Mouse (Mus musculus) B cell, adult 2 months (primary cell): Measurements from ENCODE around the gene Pcolce.
"Not testable (repeated sequence)": the region's sequence is repeated elsewhere in the genome, so short reads cannot be mapped to it uniquely, and the experiment has no call there.

Experiments used
- DNase-seq, 2 experiments: peaks; one replicate each; pipeline ENCODE4 v3.0.0; 2022

Gene Pcolce

DNA sequence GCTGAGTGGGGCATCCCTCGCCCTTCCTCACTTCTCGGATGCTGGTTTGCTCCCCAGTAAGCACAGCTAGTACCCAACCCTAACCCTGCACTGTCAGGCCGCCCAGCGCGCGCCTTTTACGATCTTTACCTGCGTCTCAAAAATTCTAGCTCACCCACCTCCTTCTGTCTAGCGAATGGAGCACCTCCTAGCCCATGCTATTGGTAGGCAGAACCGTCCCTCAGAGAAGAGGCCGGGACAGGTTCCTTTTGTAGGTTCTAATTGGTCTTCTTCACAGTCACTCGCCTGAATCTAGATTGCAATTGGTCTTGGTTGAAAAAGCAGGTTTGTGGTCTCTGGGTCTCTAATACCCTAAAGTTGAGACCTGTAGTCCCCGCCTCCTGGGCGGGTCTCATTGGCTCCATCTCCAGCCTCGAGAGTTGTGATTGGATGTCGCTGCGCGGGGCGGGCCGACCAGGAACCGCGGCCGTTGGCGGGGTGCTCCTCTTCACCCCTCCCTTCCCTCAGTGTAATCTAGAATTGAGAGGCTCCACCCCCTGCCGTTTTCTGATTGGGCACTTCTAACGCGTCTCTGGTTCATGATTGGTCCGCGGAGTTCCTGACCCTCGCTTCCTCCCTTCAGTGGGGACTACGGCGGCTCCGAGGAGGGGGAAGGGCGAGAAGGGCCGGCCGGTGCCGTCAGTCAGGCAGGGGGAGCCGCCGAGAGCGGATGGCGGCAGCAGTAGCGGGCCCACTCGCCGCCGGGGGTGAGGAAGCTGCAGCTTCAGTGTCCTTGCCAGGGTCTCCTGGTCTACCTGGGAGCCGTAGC lies 15.1 kb upstream of the Pcolce start, which contains the start of the genes Fbxo24, Lrch4 and Gm20605:
Gene Fbxo24 (minus strand): TSS at position 505 of the 808 bp plus-strand sequence.
Gene Lrch4 (plus strand): TSS at position 624 of the 808 bp plus-strand sequence.
Gene Gm20605 (plus strand): TSS at position 678 of the 808 bp plus-strand sequence.
- DNase-seq = peak; percentile 97 to 99

DNA sequence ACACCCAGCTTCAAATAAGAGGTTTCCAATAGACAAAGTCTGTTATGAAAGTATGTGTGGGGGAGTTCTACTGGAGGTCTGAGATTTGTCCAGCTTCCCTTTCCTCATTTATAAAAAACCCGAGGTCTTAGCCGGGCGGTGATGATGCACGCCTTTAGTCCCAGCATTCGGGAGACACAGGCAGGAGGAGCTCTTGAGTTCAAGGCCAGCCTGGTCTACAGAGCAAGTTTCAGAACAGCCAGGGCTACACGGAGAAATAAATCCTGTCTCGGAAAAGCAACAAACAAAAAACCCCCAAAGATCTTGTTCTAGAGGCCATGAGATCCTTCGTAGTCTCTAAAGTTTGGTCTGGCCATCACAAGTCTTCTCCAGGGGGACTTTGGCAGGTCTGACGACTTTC lies 14.4 kb upstream of the Pcolce start:
- DNase-seq = no peak

DNA sequence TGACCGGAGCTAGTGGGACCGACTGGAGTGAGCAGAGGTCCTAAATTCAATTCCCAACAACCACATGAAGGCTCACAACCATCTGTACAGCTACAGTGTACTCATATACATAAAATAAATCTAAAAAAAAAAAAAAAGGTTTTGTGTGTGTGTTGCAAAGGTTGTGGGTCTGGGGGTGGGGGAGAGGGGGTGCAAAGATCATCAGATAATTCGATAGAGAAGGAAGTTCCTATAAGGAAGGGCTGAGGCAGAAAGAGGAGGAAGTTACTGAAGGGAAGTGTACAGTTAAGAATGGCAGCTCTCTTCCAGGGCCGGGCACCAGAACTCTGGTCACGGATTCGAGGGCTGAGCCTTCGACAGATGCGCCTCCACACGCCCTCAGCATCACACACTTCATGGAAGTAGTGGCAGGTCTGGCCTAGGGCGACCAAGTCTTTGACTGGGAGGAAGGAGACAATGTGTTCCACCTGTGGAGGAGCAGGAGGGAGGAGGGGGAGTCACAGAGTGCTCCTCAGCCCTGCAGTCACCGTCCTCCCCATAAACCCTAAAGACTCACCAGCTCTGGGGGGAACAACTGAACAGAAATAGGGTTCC lies 10.4 kb upstream of the Pcolce start:
- no peak for DNase-seq

DNA sequence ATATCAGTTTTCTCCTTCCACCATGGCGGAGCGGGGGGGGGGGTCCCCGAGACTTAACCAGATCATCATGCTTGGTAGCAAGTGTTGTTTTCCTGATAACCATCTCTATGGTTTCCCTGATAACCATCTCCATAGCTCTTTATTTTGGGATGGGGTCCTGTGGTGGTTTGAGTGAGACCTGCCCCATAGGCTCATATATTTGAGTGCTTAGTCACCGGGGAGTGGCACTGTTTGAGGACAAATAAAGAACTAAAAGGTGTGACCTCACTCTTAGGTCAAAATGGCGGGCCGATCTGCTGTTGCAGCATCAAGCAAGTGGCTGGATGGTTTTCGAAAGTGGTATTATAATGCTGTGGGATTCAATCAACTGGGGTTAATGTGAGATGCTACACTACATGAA lies 1.8 kb upstream of the Pcolce start:
- DNase-seq = no peak

DNA sequence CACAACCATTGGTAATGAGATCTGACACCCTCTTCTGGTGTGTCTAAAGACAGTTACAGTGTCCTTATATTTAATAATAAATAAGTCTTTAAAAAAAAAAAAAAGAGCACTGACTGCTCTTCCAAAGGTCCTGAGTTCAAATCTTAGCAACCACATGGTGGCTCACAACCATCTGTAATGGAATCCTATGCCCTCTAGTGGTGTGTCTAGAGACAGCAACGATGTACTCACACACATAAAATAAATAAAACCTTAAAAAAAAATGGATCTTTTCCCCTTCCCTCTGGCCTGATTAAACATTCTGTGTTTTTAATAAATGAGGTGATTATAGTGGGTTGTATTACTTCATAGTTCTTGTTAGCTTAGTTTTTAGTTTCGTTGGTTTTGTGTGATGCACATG lies 1.3 kb upstream of the Pcolce start:
- not testable (repeated sequence) for DNase-seq

DNA sequence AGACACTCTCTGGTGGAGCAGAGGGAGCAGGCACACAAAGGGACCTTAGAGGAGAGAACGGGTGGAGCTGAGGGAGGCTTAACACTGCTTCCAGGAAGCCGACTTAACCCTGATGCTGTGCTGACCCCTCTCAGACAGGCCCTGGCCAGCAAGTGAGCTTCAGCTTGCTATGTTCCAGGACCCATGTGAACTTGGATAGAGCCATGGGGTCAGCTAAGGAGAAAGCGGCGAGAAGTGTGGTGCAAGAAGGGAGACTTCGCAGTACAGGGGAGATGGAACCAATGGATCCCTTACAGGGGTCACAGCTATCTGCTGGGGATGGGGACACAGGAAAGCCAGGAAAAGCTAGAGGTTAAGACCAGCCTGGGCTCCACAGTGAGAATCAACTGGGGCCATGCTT lies 508 bp downstream of the Pcolce start:
- no peak for DNase-seq

DNA sequence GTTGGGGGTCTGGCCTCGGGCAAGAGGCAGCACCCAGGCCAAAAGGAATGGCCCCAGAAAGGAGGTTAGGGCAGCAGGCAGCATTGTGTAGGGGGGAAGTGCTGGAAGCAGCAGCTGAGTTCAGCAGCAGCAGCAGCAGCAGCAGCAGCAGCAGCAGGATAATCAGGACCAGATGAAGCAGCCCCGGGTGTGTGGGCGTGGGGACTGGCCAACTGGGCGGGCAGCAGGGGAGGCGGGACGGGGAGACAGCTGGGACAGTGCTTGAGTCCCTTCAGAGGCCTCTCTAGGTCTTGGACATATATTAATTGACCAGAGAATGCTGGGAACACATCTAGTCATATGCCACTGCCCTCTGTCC lies 2.4 kb downstream of the Pcolce start:
- DNase-seq = no peak

DNA sequence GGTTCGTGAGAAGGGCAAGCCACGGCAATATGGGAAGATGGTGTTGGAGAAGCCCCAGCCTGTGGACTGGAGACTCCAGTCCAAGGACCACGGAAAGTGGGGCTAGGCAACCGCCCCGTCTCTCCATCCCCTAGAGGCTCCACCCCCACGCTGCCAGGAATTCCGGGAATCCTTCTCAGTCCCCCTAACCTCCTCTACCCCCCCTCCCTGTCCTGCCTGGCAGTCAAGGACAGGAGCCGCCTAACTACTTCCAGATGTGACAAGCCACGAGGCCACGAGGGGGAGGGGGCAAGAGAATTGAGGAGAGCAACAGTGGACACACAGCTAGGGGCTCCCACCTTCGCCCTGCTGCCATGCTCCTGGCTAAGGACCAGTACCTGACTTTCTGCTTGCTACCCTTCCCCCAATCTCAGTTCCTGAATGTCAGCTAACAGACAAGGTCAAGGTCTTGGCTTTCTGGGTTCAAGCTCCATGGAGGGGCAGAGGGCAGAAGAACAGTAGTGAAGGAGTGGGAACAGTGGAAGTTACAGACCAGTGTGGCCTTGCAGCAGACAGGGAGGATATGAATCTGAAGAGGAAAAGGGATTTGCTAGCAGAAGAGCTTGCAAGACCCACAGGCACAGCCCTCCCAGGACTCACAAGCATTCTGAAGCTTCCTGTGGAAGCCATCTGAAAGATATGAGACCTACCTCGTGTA lies 2.9 kb downstream of the Pcolce start:
- no peak for DNase-seq

DNA sequence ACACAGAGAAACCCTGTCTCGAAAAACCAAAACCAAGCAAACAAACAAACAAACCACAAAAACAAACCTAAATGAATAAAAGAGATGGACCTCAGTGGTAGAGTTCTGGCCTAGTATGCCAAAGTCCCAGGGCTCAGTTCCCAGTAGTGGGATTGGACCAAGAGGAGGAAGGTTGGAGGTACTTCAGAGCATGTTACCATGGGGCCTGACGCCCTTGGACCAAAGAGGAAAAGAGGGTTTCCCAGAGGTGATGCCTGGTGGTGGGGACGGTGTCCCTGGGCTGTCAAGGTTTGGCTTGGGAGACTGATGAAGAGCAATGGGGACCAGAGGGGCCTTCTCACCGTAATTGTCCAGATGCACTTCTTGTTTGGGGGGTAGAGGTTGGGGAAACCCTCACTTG lies 3.5 kb downstream of the Pcolce start:
- no peak for DNase-seq

DNA sequence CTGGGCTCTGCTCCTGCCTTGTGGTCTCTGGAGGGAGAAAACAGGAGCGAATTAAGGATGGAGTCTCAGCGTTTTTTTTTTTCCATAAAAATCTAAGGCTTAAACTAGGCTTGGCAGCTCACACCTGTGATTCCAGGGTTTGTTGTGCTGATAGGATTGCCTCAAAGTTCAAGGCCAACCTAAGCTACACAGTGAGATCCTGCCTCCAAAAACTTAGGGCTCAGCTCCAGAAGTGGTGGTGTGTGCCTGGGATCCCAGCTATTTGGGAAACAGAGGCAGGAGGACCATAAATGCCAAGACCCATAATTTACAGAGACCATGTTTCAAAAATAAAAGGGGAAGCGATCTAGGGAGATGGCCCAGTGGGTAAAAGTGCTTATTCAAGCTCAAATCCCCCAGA lies 4.3 kb downstream of the Pcolce start:
- no peak for DNase-seq

DNA sequence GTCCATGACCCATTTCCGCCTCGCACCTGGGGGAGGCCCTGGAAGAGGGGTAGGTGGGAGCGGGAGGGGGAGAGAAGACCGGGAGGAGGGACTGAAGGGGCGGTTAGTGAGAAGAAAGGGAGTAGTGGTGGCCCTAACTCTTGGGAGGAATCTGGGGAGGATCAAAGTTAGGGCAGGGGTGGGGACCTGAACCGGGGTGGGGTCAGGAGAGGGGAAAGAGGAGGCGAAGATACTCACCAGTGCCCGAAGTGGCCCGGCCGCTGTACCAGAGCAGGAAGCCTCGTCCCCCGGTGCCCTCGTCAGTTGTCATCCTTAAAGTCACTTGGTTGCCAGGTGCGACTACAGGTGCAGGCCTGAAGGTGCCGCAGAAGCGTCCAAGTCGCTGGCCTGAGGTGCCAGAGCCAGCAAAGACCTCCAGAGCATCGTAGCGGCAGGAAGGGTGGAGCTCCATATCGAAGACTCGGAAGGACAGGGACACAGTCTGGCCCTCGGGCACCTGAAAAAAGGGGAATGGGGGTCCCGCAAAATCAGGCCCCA lies 4.9 kb downstream of the Pcolce start:
- DNase-seq = no peak

DNA sequence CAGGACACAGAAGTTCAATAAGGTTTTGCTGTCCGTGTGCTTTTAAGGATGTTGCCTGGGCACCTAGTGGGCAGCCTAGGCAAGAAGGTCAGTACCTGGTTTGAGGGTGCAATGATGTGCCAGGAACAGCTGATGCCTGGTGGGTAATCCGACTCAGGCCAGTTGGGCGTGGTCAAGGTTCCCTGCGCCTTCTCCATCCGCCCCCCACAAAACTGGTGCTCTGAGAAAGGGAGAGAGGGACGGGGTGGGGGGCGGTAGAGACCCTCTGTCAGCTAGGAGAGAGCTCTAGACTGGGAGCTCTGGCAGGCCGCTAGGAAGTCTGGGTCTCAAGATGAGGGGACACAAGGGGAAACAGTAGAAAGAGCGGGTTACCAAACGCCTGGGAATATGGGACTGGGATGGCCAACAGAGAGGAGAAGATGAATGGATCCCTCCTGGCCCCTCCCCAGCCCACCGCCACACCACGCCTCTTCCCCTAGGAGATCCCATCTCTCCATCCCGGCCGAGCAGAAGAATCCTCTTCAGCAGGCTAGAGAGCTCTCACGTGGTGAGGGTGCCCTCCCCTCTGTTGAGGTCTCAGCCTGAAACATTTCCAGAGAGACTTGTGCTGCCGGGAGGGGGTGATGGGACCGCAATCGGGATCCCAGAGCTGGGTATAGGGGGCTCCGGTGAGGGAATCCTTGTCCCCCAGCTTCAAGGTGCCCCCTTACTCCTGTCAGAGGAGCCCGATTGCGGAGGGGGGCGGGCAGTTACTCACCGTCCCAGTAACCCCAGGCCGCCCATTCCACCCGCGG lies 5.5 kb downstream of the Pcolce start:
- DNase-seq = no peak

DNA sequence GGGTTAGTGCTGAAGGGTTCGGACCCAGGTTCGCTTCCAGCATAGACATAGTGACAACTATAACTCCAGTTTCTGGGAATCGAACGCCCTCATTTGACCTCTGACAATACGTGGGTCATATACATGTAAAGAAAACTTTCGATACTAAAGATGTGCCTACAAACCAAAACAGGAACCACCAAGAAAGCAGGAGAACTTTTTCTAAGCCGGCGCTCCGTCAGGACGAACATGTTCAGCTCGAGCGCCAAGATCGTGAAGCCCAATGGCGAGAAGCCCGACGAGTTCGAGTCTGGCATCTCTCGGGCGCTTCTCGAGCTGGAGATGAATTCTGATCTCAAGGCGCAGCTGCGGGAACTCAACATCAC lies 12.2 kb downstream of the Pcolce start:
- peak in 1 of 2 experiments; percentile 24 for DNase-seq

DNA sequence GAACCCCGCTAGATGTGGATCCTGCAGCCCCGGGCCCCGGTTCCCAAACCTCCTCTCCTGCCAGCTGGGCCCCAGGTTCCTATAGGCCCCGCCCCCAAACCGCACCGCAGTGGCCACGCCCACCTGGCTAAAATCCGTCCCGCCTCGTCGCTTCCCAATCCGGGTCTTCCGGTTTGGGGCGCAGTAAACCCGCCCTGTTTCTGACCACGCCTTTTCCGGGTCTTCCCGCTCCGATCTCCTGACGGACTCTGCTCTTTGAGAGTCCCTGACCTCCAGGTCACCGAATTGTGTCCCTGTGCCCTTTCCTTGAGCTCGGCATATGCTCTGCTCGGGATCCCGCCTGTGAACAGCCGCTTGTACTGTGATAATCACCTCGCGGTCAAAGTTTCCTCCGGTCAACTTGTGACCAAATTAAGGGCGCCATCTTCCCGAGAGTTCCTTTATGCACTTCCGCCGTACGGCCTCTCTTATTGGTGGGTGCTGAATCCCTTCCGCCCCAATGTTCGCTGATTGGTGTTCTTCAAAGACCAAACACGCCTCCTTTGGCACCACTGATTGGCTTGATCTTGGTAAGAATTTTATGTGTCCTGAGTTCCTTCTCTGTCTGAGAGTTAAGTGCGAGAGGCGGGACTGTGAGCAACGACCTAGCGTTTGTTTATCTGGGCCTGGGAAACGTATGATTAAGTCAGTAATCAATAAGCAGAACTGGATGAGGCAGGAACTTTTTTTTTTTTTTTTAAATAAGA lies 12.8 kb downstream of the Pcolce start, which contains the start of gene Mospd3:
Gene Mospd3 (minus strand): TSS at position 440 of the 746 bp plus-strand sequence.
- DNase-seq = peak; percentile 98

DNA sequence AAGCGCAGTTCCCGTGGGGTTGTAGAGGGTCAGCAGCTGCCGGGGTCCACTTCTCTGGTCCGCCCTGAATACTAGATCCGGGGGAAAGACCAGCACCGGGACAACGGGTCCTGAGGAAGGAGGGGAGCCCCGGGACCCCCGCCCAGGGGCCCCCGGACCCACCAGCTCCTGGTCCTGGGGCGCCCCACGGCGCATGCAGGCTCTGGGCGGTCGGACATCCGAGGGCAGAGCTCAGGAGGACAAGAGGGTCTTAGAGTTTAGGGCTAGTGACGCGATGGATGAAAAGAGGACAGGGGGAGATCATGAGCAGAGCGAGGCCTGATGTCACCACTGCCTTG lies 13.3 kb downstream of the Pcolce start:
- DNase-seq = no peak

DNA sequence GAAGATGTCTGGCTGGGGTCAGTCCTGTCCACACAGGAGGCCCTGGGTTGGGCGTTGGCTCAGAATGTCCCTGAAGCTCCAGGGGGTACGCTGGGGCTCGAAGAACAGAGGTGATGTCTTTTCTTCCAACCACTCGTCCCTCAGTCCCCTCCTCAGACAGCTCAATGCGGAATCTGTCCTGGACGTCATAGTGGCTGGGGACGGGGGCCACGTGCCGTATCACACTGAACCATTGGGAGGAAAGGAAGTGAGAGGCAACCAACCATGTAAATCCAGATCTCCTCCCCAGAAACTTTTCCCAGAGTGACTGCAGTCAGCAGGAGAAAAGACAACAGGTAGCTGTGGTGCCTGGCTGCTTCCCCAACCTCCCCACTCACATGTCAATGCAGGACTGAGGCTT lies 14.0 kb downstream of the Pcolce start:
- no peak for DNase-seq

DNA sequence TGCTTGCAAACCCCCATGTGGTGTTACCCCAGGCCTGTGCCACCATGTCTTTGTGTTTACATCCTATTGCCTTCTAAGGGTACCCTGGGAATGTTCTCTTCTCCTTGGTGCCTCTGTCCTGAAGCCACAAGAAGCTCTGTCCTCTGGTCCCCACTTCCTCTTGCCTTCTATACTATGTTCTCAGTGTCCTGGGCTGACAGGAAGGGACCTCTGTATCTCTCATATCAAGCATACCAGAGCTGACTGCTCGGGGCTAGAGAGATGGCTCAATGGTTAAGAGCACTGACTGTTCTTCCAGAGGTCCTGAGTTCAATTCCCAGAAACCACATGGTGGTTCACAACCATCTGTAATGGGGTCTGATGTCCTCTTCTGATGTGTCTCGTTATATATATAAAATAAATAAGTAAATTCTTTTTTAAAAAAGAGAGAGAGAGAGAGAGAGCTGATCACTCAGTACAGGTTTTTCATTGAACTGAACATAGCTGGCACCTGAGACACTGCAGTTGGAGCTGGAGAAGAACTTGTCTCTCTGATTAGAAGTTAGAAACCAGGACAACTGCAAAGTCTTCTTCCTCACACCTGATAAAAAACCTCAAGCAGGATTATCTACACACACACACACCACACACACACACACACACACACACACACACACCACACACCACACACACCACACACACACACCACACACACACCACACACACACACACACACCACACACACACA lies 15.3 kb downstream of the Pcolce start:
- DNase-seq = no peak

DNA sequence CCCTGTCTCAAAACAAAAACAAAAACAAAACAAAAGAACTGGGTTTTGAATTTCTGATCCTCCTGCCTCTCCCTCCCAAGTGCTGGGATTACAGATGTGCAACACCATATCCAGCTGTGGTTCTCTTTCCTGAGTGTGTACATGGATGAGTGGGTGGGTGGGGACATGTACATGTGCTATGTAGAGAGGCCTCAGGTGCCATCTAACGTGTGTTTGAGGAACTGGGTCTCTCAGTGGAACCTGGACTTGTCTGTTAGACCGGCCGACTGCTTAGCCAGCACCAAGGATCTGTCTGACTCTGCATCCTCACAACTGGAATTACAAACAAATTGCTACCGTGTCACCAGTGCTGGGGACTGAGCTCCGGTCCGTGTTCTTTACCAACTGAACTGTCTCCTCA lies 16.0 kb downstream of the Pcolce start:
- no peak for DNase-seq

DNA sequence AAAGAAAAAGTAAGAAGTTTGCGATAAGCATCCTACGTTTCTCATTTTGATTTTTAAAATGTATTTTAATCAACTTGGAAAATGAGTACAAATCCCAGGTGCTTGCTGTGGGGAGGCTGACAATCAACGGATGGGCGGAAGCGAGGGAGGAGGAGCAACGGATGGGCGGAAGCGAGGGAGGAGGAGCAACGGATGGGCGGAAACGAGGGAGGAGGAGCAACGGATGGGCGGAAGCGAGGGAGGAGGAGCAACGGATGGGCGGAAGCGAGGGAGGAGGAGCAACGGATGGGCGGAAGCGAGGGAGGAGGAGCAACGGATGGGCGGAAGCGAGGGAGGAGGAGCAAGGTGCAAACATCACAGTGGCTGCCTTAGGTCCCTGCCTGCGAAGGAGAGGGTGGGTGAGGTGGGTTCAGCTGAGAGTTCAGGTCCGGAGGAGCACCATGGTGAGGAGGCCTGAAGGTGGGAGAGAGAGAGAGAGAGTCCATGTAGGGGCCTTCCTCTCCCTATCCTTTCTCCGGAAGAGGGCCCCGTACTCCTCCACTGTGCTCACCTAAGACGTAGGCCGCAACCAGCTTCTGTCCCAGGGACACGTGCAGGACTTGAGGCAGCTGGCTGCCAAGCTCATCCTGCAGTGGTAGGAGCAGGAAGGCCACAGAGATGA lies 16.9 kb downstream of the Pcolce start:
- peak; percentile 62 to 66 for DNase-seq

DNA sequence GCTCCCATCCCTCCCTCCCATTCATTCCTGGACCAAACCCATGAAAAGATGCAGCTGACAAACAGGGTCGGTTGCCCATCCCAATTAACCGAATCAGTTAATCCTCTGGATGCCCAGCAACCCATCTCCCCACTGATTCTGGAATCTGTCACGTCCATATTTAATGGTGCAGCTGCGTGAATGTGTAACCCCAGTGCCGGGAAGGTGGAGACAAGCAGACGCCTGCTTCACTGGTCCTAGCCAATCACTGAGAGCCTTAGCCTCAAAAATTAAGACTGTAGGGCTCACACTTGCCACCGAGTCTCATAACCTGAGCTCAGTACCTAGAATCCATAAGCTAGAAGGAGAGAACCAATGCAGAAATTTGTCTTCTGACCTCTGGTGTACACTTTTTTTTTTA lies 17.7 kb downstream of the Pcolce start:
- DNase-seq = no peak

DNA sequence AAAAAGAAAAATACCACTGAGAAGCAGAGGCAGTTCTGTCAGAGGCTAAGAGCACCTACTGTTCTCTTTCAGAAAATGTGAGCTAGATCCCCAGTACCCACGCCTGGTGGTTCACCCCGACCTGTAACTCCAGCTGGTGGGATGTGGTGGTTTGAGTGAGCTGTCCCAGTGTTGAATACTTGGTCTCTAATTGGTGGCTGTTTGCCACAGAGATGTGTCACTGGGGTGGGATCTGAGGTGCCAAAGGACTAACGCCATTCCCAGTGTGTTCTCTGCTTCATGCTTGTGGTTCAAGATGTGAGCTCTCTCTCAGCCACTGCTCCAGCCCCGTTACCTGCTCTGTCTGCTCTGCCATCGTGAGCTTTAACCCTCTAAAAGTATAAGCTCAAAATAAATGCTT lies 23.1 kb downstream of the Pcolce start:
- no peak for DNase-seq
